Mouse (Mus musculus): ENCODE results near the gene Aplp1. TPM values are rescaled to one million over a fixed set of nuclear protein-coding genes. Genes with fewer than 3 reads are reported as not detected.
"Not testable (repeated sequence)": the region's sequence is repeated elsewhere in the genome, so short reads cannot be mapped to it uniquely, and the experiment has no call there.

Aplp1 gene
- 306 and 329 TPM in 2 replicates for polyA plus RNA-seq (2015; fragmentation: Nextera tagmentation; extraction: Ambion mirVana)

- Histone ChIP-seq H3K4me2 (peak within 1 kb of the TSS; percentile 86), H3K27ac (peak within 1 kb of the TSS; percentile 92), H3K9me3 (replicated peaks) (no peaks in the 10 kb centered on the region), H3K4me3 (peak within 1 kb of the TSS; percentile 67), H3K4me1 (peaks cover 21% of the 10 kb centered on the region), H3K27me3 (0 out of 2 replicates have a peak, but pooled peaks cover 2% of the 10 kb centered on the region), H3K9ac (peak within 1 kb of the TSS; percentile 92), H3K36me3 (ENCODE audit: poor library complexity, severe bottlenecking) (peaks cover 33% of the 10 kb centered on the region)
- WGBS, result under 1% methylated on average over 64 of the region's 72 CpGs
- ATAC-seq, result peak; percentile 84
Measured at GRCm38 (mm10) chr7:30444971-30445751, at the start of gene Aplp1. Gene Aplp1 (minus strand): TSS chr7:30445535.

- Histone ChIP-seq H3K4me3 (no peak within 1 kb of the TSS), H3K9ac (no peak within 1 kb of the TSS), H3K27ac (no peak within 1 kb of the TSS), H3K36me3 (ENCODE audit: poor library complexity, severe bottlenecking) (no peaks in the 10 kb centered on the region), H3K9me3 (replicated peaks) (no peaks in the 10 kb centered on the region), H3K4me2 (no peak within 1 kb of the TSS), H3K27me3 (peaks cover 6% of the 10 kb centered on the region; the same call in 1 of the 2 replicates), H3K4me1 (no peaks in the 10 kb centered on the region)
- 55% methylated on average over 11 of the region's 11 CpGs for WGBS
- no peak for ATAC-seq
Measured at GRCm38 (mm10) chr7:30493401-30493931, 48.1 kb upstream of the Aplp1 start, which contains the start of gene Prodh2. Gene Prodh2 (plus strand): TSS chr7:30493622.

DNA sequence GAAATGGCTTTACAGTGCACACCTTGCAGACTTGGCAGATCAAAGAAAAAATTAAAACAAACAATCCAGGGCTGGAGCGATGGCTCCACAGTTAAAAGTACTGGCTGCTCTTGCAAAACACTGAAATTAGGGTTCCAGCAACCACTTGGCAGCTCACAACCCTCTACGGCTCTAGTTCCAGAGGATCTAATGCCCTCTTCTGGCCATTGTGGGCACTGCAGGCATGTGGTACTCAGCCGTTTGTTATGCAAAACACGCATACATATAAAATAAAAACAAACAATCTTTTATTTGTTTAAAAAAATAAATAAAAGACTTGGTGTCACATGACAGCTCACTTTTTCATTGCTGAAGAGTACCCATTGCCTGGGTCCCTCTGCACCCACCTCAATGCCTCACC lies 47.4 kb upstream of the Aplp1 start:
- Histone ChIP-seq H3K4me3 (no peak overlapping the region), H3K4me1 (no peaks in the 10 kb centered on the region), H3K4me2 (no peak overlapping the region), H3K36me3 (ENCODE audit: poor library complexity, severe bottlenecking) (no peaks in the 10 kb centered on the region), H3K9me3 (replicated peaks) (no peaks in the 10 kb centered on the region), H3K27ac (no peak overlapping the region), H3K27me3 (peaks cover 6% of the 10 kb centered on the region; the same call in 1 of the 2 replicates), H3K9ac (no peak overlapping the region)
- peak; percentile 50; the same call in 1 of the 2 replicates for ATAC-seq
- 19% methylated on average over 4 of the region's 4 CpGs for WGBS

- H3K4me2 ChIP-seq, result no peak overlapping the region
- 18% methylated on average over 6 of the region's 6 CpGs for WGBS
- no peaks in the 10 kb centered on the region for H3K9me3 ChIP-seq (replicated peaks)
- H3K4me3 ChIP-seq, result no peak overlapping the region
- H3K27ac ChIP-seq, result no peak overlapping the region
- H3K9ac ChIP-seq, result no peak overlapping the region
- H3K36me3 ChIP-seq (ENCODE audit: poor library complexity, severe bottlenecking), result no peaks in the 10 kb centered on the region
- H3K4me1 ChIP-seq, result no peaks in the 10 kb centered on the region
- no peak for ATAC-seq
- H3K27me3 ChIP-seq, result peaks cover 6% of the 10 kb centered on the region; the same call in 1 of the 2 replicates
Measured at GRCm38 (mm10) chr7:30490957-30491307, 45.6 kb upstream of the Aplp1 start.

- H3K27ac ChIP-seq, result no peak overlapping the region
- H3K4me3 ChIP-seq, result no peak overlapping the region
- ATAC-seq, result no peak
- peaks cover 6% of the 10 kb centered on the region; the same call in 1 of the 2 replicates for H3K27me3 ChIP-seq
- H3K4me2 ChIP-seq, result no peak overlapping the region
- no peaks in the 10 kb centered on the region for H3K36me3 ChIP-seq (ENCODE audit: poor library complexity, severe bottlenecking)
- no peak overlapping the region for H3K9ac ChIP-seq
- no peaks in the 10 kb centered on the region for H3K9me3 ChIP-seq (replicated peaks)
- WGBS, result 37% methylated on average over 16 of the region's 16 CpGs
- no peaks in the 10 kb centered on the region for H3K4me1 ChIP-seq
Measured at GRCm38 (mm10) chr7:30490251-30490956, 45.1 kb upstream of the Aplp1 start.

DNA sequence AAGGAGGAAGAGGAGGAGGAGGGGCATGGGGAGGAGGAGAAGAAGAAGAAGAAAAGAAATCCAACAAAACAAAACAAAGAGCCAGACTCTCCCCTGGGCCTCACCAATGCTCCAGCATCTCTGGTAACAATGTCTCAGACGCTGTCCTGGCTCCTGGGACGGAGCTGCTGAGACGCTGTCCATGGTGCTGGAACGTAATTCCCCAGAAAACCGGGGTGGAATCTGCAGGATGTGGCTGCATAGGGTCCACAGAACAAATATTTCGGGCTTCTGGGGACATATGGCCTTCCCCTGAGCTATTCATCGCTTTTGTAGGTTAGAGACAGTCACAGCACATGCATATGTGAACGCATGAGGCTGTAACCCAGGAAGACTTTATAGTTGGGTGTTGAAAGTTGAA lies 38.9 kb upstream of the Aplp1 start:
- no peak overlapping the region for H3K4me3 ChIP-seq
- no peak for ATAC-seq
- H3K9me3 ChIP-seq (replicated peaks), result no peaks in the 10 kb centered on the region
- H3K27ac ChIP-seq, result no peak overlapping the region
- 17% methylated on average over 8 of the region's 8 CpGs for WGBS
- H3K4me2 ChIP-seq, result no peak overlapping the region
- no peak overlapping the region for H3K9ac ChIP-seq
- H3K27me3 ChIP-seq, result peaks cover 20% of the 10 kb centered on the region
- no peaks in the 10 kb centered on the region for H3K36me3 ChIP-seq (ENCODE audit: poor library complexity, severe bottlenecking)
- H3K4me1 ChIP-seq, result no peaks in the 10 kb centered on the region

DNA sequence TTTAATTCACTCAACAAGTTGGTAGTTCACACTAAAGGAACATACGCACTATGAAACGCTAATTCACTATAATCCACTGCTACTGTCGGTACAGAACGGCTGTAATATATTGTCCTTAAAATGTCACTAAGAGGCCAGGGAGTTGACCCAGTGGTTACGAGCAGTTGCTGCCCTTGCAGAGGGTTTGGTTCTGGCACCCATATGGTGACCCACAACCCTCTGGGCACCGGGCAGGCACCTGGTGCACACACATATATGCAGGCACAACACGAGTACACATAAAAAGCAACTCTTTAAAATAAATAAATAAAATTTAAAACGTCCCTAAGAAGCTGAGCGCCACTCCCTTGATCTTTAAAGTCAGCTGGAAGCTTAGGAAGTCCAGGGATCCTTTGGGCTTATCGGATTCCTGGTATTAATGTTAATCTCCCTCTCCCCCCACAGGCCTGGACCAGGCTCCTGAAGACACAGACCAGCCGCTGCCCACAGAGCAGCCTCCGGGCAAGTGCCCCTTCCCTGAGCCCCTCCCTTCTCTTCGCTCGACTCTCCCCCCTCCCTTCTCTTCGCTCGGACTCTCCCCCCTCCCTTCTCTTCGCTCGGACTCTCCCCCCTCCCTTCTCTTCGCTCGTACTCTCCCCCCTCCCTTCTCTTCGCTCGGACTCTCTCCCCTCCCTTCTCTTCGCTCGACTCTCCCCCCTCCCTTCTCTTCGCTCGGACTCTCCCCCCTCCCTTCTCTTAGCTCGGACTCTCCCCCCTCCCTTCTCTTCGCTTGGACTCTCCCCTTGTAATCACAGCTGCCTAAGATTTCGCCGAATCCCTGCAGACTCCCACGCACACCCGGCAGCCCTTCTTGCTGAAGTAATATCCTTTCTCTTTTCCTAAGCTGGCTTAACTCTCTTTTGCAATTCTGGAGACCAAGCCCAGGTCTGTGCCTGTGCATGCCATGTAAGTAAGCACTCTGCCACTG lies 32.4 kb upstream of the Aplp1 start:
- Histone ChIP-seq H3K4me2 (peak overlapping the region; percentile 59), H3K27ac (no peak overlapping the region), H3K9ac (peak overlapping the region; percentile 34), H3K36me3 (ENCODE audit: poor library complexity, severe bottlenecking) (no peaks in the 10 kb centered on the region), H3K4me3 (peak overlapping the region; percentile 34), H3K4me1 (peaks cover 9% of the 10 kb centered on the region), H3K27me3 (peaks cover 16% of the 10 kb centered on the region), H3K9me3 (replicated peaks) (no peaks in the 10 kb centered on the region)
- WGBS, result 8% methylated on average over 31 of the region's 32 CpGs
- peak; percentile 55; the same call in 1 of the 2 replicates for ATAC-seq

DNA sequence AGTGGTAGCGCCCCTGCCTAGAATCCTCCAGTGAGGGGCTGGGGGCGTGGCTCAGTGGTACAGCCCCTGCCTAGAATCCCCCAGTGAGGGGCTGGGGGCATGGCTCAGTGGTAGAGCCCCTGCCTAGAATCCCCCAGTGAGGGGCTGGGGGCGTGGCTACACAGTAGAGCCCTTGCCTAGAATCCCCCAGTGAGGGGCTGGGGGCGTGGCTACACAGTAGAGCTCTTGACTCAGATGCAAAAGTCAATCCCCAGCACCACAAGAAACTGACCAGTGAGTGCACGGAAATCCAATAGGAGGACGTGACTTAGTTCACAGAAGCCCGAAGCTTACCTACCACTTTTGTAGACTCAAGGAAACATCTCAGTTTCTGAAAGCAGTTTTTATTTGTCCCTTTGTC lies 30.8 kb upstream of the Aplp1 start:
- not testable (repeated sequence) for ATAC-seq; H3K9ac ChIP-seq; H3K36me3 ChIP-seq (ENCODE audit: poor library complexity, severe bottlenecking); H3K27ac ChIP-seq; H3K9me3 ChIP-seq (replicated peaks); H3K4me3 ChIP-seq; H3K4me2 ChIP-seq; H3K4me1 ChIP-seq
- H3K27me3 ChIP-seq, result peaks cover 11% of the 10 kb centered on the region
- 85% methylated on average over 6 of the region's 7 CpGs for WGBS

- no peak overlapping the region for H3K4me2 ChIP-seq
- 70% methylated on average over 4 of the region's 4 CpGs for WGBS
Measured at GRCm38 (mm10) chr7:30474999-30475398, 29.7 kb upstream of the Aplp1 start.

DNA sequence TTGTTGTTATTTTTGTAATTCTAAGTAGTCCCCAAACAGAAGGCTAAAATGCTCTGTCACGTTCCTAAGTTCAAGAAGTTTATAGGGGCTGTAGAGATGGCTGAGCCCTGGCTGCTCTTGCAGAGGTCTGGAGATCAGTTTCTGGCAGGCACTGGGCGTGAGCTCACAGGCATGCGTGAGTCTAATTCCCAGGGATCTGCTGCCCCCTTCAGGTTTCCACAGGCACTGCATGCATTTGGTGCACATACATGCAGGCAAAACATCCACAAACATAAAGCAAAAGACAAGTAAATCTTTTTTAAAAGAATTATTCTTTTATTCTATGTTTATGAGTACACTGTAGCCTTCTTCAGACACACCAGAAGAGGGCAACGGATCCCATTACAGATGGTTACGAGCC lies 27.1 kb upstream of the Aplp1 start:
- Histone ChIP-seq H3K36me3 (ENCODE audit: poor library complexity, severe bottlenecking) (no peaks in the 10 kb centered on the region), H3K4me2 (no peak overlapping the region), H3K4me3 (no peak overlapping the region), H3K27ac (no peak overlapping the region), H3K4me1 (peaks cover 2% of the 10 kb centered on the region), H3K27me3 (peaks cover 20% of the 10 kb centered on the region), H3K9ac (no peak overlapping the region), H3K9me3 (replicated peaks) (no peaks in the 10 kb centered on the region)
- WGBS, result 49% methylated on average over 5 of the region's 5 CpGs
- no peak for ATAC-seq

More at GRCm38 (mm10) chr7:30474999-30475398, 29.7 kb upstream of the Aplp1 start:
- peaks cover 9% of the 10 kb centered on the region for H3K4me1 ChIP-seq
- no peak overlapping the region for H3K27ac ChIP-seq
- no peaks in the 10 kb centered on the region for H3K9me3 ChIP-seq (replicated peaks)
- no peak overlapping the region for H3K4me3 ChIP-seq
- no peak for ATAC-seq
- H3K27me3 ChIP-seq, result peaks cover 14% of the 10 kb centered on the region
- no peaks in the 10 kb centered on the region for H3K36me3 ChIP-seq (ENCODE audit: poor library complexity, severe bottlenecking)
- no peak overlapping the region for H3K9ac ChIP-seq

DNA sequence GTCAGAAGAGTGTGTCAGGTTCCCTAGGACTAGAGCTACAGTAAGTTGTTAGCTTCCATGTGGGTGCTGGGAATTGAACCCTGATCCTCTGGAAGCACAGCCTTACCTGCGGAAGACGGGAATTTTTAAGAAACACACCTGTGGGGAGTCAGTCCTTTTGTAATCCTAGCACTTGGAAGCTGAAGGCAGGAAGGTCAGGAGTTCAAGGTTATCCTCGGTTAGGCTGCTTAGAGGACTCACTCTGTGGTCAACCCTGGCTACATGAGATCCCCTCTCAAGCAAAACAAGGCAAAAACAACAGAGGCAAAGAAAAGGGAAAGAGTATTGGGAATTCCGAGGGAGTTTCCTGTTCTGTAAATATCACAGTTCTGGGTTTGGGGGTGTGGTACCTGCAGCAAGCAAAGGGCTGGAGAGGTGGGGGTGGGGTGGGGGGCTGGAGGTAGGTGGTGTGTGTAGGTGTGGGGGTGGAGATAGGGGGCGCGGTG lies 19.5 kb upstream of the Aplp1 start:
- WGBS, result 6% methylated on average over 6 of the region's 6 CpGs
- no peak overlapping the region for H3K4me2 ChIP-seq
- no peak overlapping the region for H3K4me3 ChIP-seq
- H3K4me1 ChIP-seq, result no peaks in the 10 kb centered on the region
- no peaks in the 10 kb centered on the region for H3K36me3 ChIP-seq (ENCODE audit: poor library complexity, severe bottlenecking)
- H3K27me3 ChIP-seq, result peaks cover 87% of the 10 kb centered on the region
- H3K9me3 ChIP-seq (replicated peaks), result no peaks in the 10 kb centered on the region
- ATAC-seq, result no peak
- H3K9ac ChIP-seq, result no peak overlapping the region
- no peak overlapping the region for H3K27ac ChIP-seq

Measured in forebrain, embryonic 13.5 days (tissue).